ENCODE assay signal across 25 mouse cellular contexts in genomic region chr17:27583185-27583894, GRCm38 (mm10). TPM values are rescaled to one million over a fixed set of nuclear protein-coding genes. Genes with fewer than 3 reads are reported as not detected.
DNase-seq lines count a peak whose midpoint lies in the region; ATAC-seq and TF ChIP-seq lines count a peak whose summit lies in the region.
"Had no signal": no experiment of that assay in that cellular context is flagged by ENCODE, and none has a peak within 500 bp of the region (broad histone marks: within the 10 kb centered on the region; RNA-seq: fewer than 3 reads in every experiment).

No protein-coding gene starts in this region.

- H3K4me1 ChIP-seq in E14TG2a.4 (replicated peaks; ENCODE audit: low read depth, low read length), result peaks cover 89% of the 10 kb centered on the region
- H3K4me1 ChIP-seq in liver, embryonic 14.5 days (replicated peaks; ENCODE audit: control insufficient read depth in 2 of 2, insufficient read depth in 2 of 2, low read length in 1 of 2), result peaks cover 0 to 27% of the 10 kb centered on the region in 2 experiments
- H3K4me1 ChIP-seq: lung, embryonic 15.5 days had no signal

- no peaks in the 10 kb centered on the region for H3K27me3 ChIP-seq in E14TG2a.4 (ENCODE audit: insufficient read depth, low read length)
- no peaks in the 10 kb centered on the region for H3K27me3 ChIP-seq in liver, embryonic 14.5 days (ENCODE audit: control insufficient read depth, insufficient read depth, low read length)
- H3K27me3 ChIP-seq: hindbrain, embryonic 15.5 days; limb, embryonic 12.5 days; lung, embryonic 15.5 days; neural tube, embryonic 13.5 days had no signal

- ATAC-seq in common myeloid progenitor, adult 5-6 weeks (replicated peaks; ENCODE audit: low read depth, poor library complexity, severe bottlenecking), result 0 out of 2 replicates have a peak, but pooled peaks have one; percentile 38
- ATAC-seq in liver, embryonic 14.5 days (ENCODE audit: insufficient read depth), result peak; percentile 73
- peak; percentile 49; the same call in 1 of the 2 replicates for ATAC-seq in monocyte, adult 5-6 weeks (replicated peaks; ENCODE audit: insufficient number of reproducible peaks, low FRiP score, low TSS enrichment, poor library complexity, severe bottlenecking)
- ATAC-seq in cerebellum, adult (ENCODE audit: insufficient number of reproducible peaks, low FRiP score, low TSS enrichment), result no peak
- ATAC-seq: activated CD4-positive, CD25-positive, alpha-beta regulatory T cell, adult 4 months; intestine, embryonic 16.5 days had no signal

- no peak for DNase-seq in liver, embryonic 14.5 days (ENCODE audit: low read depth in 3 of 3, low spot score in 3 of 3)
- no peak for DNase-seq in lung, postnatal 10 days
- DNase-seq in layer of hippocampus, postnatal 10 days (ENCODE audit: low spot score in 2 of 2), result no peak
- DNase-seq: adrenal gland, postnatal 36 days; cerebellum, adult 9-10 months; gastrocnemius, postnatal 36 days; heart, postnatal 10 days; right cerebral cortex, postnatal 14 days had no signal

- TF ChIP-seq CTCF in E14TG2a.4 (conservative IDR thresholded peaks at IDR 0.05; ENCODE audit: low read length), result no peak
- TF ChIP-seq CTCF in liver, embryonic 14.5 days (IDR thresholded peaks at IDR 0.05; ENCODE audit: low read depth), result no peak

- no peaks in the 10 kb centered on the region for H3K9me3 ChIP-seq in E14TG2a.4 (ENCODE audit: low read length)
- H3K9me3 ChIP-seq in liver, embryonic 14.5 days (ENCODE audit: control insufficient read depth, low read length), result no peaks in the 10 kb centered on the region
- H3K9me3 ChIP-seq: heart, embryonic 10.5 days; hindbrain, embryonic 15.5 days; limb, embryonic 12.5 days; lung, embryonic 15.5 days; neural tube, embryonic 13.5 days had no signal

- H3K27ac ChIP-seq in liver, embryonic 14.5 days, result no peak overlapping the region
- H3K27ac ChIP-seq: heart, embryonic 10.5 days; hindbrain, embryonic 15.5 days; limb, embryonic 12.5 days; lung, embryonic 15.5 days; neural tube, embryonic 13.5 days had no signal

- no peak for TF ChIP-seq EP300 in liver, embryonic 14.5 days (IDR thresholded peaks at IDR 0.05; ENCODE audit: low read depth)

- WGBS in liver, embryonic 14.5 days (ENCODE audit: insufficient replicate concordance), result 32% methylated on average over 13 of the region's 13 CpGs

- no peak overlapping the region for H3K4me2 ChIP-seq in liver, embryonic 14.5 days (ENCODE audit: low read depth)
- H3K4me2 ChIP-seq: hindbrain, embryonic 15.5 days; limb, embryonic 12.5 days; lung, embryonic 15.5 days; neural tube, embryonic 13.5 days had no signal

- 0 out of 2 replicates have a peak overlapping the region, but pooled peaks have one; percentile 10 for H3K4me3 ChIP-seq in E14TG2a.4 (replicated peaks; ENCODE audit: low read length)
- no peak overlapping the region for H3K4me3 ChIP-seq in liver, embryonic 14.5 days (ENCODE audit: insufficient read depth in 1 of 2, low read depth in 2 of 2, low read length in 2 of 2)
- H3K4me3 ChIP-seq: heart, embryonic 10.5 days; hindbrain, embryonic 15.5 days; limb, embryonic 12.5 days; lung, embryonic 15.5 days; neural tube, embryonic 13.5 days had no signal

- H3K9ac ChIP-seq in liver, embryonic 14.5 days (replicated peaks), result no peak overlapping the region; the same call in 1 of the 2 replicates
- H3K9ac ChIP-seq: hindbrain, embryonic 15.5 days; limb, embryonic 12.5 days; lung, embryonic 15.5 days; neural tube, embryonic 13.5 days had no signal

- H3K36me3 ChIP-seq in E14TG2a.4 (ENCODE audit: insufficient read depth, low read length), result peaks cover 85% of the 10 kb centered on the region
- peaks cover 2% of the 10 kb centered on the region; the same call in 1 of the 2 replicates for H3K36me3 ChIP-seq in liver, embryonic 14.5 days (replicated peaks; ENCODE audit: control insufficient read depth, insufficient read depth, low read depth)

RNA-seq across cellular contexts. Expression of gene AI413582, which starts 17.8 kb away (rescaled TPM):
- total RNA-seq in common myeloid progenitor, adult 5-6 weeks (2017), result 19.0 and 22.6 TPM in 2 replicates
- 9.9 and 11.7 TPM in 2 replicates for polyA plus RNA-seq in liver, embryonic 14.5 days (2012; rRNA removed)
- 15.2 and 18.9 TPM in 2 replicates for polyA plus RNA-seq in liver, embryonic 14.5 days (2014; fragmentation: Nextera tagmentation; extraction: Ambion mirVana)
- total RNA-seq in monocyte, adult 5-6 weeks (2017), result 34.3 to 57.5 TPM (median 37.8 TPM) in 3 replicates
- 10 to 100 TPM; 61.4 to 72.2 TPM for total RNA-seq in layer of hippocampus, postnatal 10 days (2021)

RNA-seq across cellular contexts. Expression of gene Hmga1, which starts 27.0 kb away (rescaled TPM):
- 141 and 203 TPM in 2 replicates for total RNA-seq in common myeloid progenitor, adult 5-6 weeks (2017)
- 149 and 182 TPM in 2 replicates for polyA plus RNA-seq in liver, embryonic 14.5 days (2012; rRNA removed)
- polyA plus RNA-seq in liver, embryonic 14.5 days (2014; fragmentation: Nextera tagmentation; extraction: Ambion mirVana), result 162 and 180 TPM in 2 replicates
- 41.0 to 54.9 TPM (median 45.7 TPM) in 3 replicates for total RNA-seq in monocyte, adult 5-6 weeks (2017)
- total RNA-seq in layer of hippocampus, postnatal 10 days (2021), result 10 to 100 TPM; 35.1 to 35.6 TPM

RNA-seq across cellular contexts. Expression of gene Nudt3, which starts 40.0 kb away (rescaled TPM):
- 113 TPM in 2 replicates for total RNA-seq in common myeloid progenitor, adult 5-6 weeks (2017)
- 15.3 and 20.9 TPM in 2 replicates for polyA plus RNA-seq in liver, embryonic 14.5 days (2012; rRNA removed)
- polyA plus RNA-seq in liver, embryonic 14.5 days (2014; fragmentation: Nextera tagmentation; extraction: Ambion mirVana), result 10.3 and 10.7 TPM in 2 replicates
- 74.6 to 166 TPM (median 113 TPM) in 3 replicates for total RNA-seq in monocyte, adult 5-6 weeks (2017)
- 100 to 1,000 TPM; 473 to 520 TPM for total RNA-seq in layer of hippocampus, postnatal 10 days (2021)

RNA-seq across cellular contexts. Expression of gene RPS10-NUDT3, which starts 51.7 kb away (rescaled TPM):
- total RNA-seq in common myeloid progenitor, adult 5-6 weeks (2017), result not detected in 2 replicates
- polyA plus RNA-seq in liver, embryonic 14.5 days (2012; rRNA removed), result not detected in 2 replicates
- not detected in 2 replicates for polyA plus RNA-seq in liver, embryonic 14.5 days (2014; fragmentation: Nextera tagmentation; extraction: Ambion mirVana)
- not detected in 3 replicates for total RNA-seq in monocyte, adult 5-6 weeks (2017)
- 1 to 10 TPM in 1 of 2 experiments, not detected in 1; 2.1 TPM for total RNA-seq in layer of hippocampus, postnatal 10 days (2021)
- total RNA-seq: adrenal gland, postnatal 36 days; gastrocnemius, postnatal 36 days; left cerebral cortex, adult 18-20 months had no signal
- polyA plus RNA-seq: activated CD4-positive, CD25-positive, alpha-beta regulatory T cell, adult 4 months; embryonic facial prominence, embryonic 14.5 days; forebrain, embryonic 11.5 days; heart, embryonic 10.5 days; hindbrain, embryonic 15.5 days; intestine, embryonic 16.5 days; kidney, embryonic 16.5 days; limb, embryonic 12.5 days; lung, embryonic 15.5 days; neural tube, embryonic 13.5 days; spleen, adult 2 months; testis, adult 2 months had no signal

RNA-seq across cellular contexts. Expression of gene Rps10, which starts 53.1 kb away (rescaled TPM):
- total RNA-seq in common myeloid progenitor, adult 5-6 weeks (2017), result 2,180 and 2,411 TPM in 2 replicates
- 1,128 and 1,708 TPM in 2 replicates for polyA plus RNA-seq in liver, embryonic 14.5 days (2012; rRNA removed)
- polyA plus RNA-seq in liver, embryonic 14.5 days (2014; fragmentation: Nextera tagmentation; extraction: Ambion mirVana), result 697 and 712 TPM in 2 replicates
- total RNA-seq in monocyte, adult 5-6 weeks (2017), result 1,083 to 1,310 TPM (median 1,165 TPM) in 3 replicates
- 100 to 1,000 TPM; 516 to 558 TPM for total RNA-seq in layer of hippocampus, postnatal 10 days (2021)
